Mouse (Mus musculus) hindlimb bud, embryonic 11.5 days (tissue): ENCODE measurements around the gene Vmn2r103.

Experiments used
- DNase-seq: peaks from one replicate; pipeline ENCODE4 v3.0.0-alpha.2; 2012; ENCODE audit warnings: low read depth, low spot score; ENCODE audit errors: extremely low spot score

Gene Vmn2r103

GRCm38 (mm10) chr17:19773063-19773462 lies at the start of gene Vmn2r103:
TSS of gene Vmn2r103 (plus strand) at chr17:19773363.
- no peak for DNase-seq

GRCm38 (mm10) chr17:19778994-19779393 lies 5.8 kb downstream of the Vmn2r103 start:
- DNase-seq: no peak

- DNase-seq: no peak
These were observed 16.1 kb downstream of the Vmn2r103 start for GRCm38 (mm10) chr17:19789248-19789647.
